Mouse (Mus musculus) midbrain, embryonic 13.5 days (tissue): Measurements from ENCODE around the gene Gm14412. TPM values are rescaled to one million over a fixed set of nuclear protein-coding genes. Genes with fewer than 3 reads are reported as not detected.

Experiments
- polyA plus RNA-seq: library from polyadenylated mRNA; unstranded; fragments of >200 nt; fragmentation: Nextera tagmentation; extraction: Ambion mirVana; gene quantifications from 2 replicates; pipeline ENCODE4 v1.2.1, GENCODE M21; 2015

Gene Gm14412
- polyA plus RNA-seq, 1 experiment from 2014 or later = 0.16 TPM

Other genes with a start within 250 kb of the Gm14412 start
- gene Gm14401, start 250.0 kb downstream of the Gm14412 start, polyA plus RNA-seq = not detected in 2 replicates
- 31.5 and 41.4 TPM in 2 replicates for gene Gm14410, start 117.9 kb downstream of the Gm14412 start, polyA plus RNA-seq
- not detected in 2 replicates for gene Gm14409, start 57.3 kb downstream of the Gm14412 start, polyA plus RNA-seq
- gene Gm14418, start 74.0 kb upstream of the Gm14412 start, polyA plus RNA-seq = 6.3 and 7.3 TPM in 2 replicates
- gene Zfp970, start 140.4 kb upstream of the Gm14412 start, polyA plus RNA-seq = 7.1 and 7.5 TPM in 2 replicates
- 2.4 and 3.6 TPM in 2 replicates for gene Gm14403, start 173.9 kb upstream of the Gm14412 start, polyA plus RNA-seq